Mouse (Mus musculus): ENCODE measurements around the gene Syne3. TPM values are rescaled to one million over a fixed set of nuclear protein-coding genes. Genes with fewer than 3 reads are reported as not detected.

Syne3 gene
- polyA plus RNA-seq, 1 experiment from 2014 or later, result 0.74 TPM

- Histone ChIP-seq H3K27ac (ENCODE audit: low read length) (no peak overlapping the region), H3K4me2 (ENCODE audit: low read depth, low read length) (no peak overlapping the region), H3K27me3 (ENCODE audit: control insufficient read depth, insufficient read depth, low read depth, low read length) (no peaks in the 10 kb centered on the region), H3K9ac (ENCODE audit: low read length) (no peak overlapping the region), H3K4me3 (ENCODE audit: low read length) (no peak overlapping the region), H3K9me3 (ENCODE audit: control insufficient read depth, low read length) (peaks cover 7% of the 10 kb centered on the region), H3K4me1 (replicated peaks; ENCODE audit: control insufficient read depth, insufficient read depth, low read length) (peaks cover 8% of the 10 kb centered on the region), H3K36me3 (ENCODE audit: control insufficient read depth, insufficient read depth, low read length) (peaks cover 7% of the 10 kb centered on the region; the same call in 1 of the 2 replicates)
- ATAC-seq (ENCODE audit: low read depth), result no peak
- 33% methylated on average over 15 of the region's 15 CpGs for WGBS
Measured at GRCm38 (mm10) chr12:105027323-105027991, 17.8 kb upstream of the Syne3 start.

- Histone ChIP-seq H3K4me3 (ENCODE audit: low read length) (no peak overlapping the region), H3K36me3 (ENCODE audit: control insufficient read depth, insufficient read depth, low read length) (peaks cover 7% of the 10 kb centered on the region; the same call in 1 of the 2 replicates), H3K9me3 (ENCODE audit: control insufficient read depth, low read length) (peaks cover 7% of the 10 kb centered on the region), H3K27me3 (ENCODE audit: control insufficient read depth, insufficient read depth, low read depth, low read length) (no peaks in the 10 kb centered on the region), H3K27ac (ENCODE audit: low read length) (no peak overlapping the region), H3K9ac (ENCODE audit: low read length) (no peak overlapping the region), H3K4me2 (ENCODE audit: low read depth, low read length) (no peak overlapping the region), H3K4me1 (replicated peaks; ENCODE audit: control insufficient read depth, insufficient read depth, low read length) (peaks cover 6% of the 10 kb centered on the region)
- WGBS, result 51% methylated on average over 10 of the region's 10 CpGs
- ATAC-seq (ENCODE audit: low read depth), result no peak
Measured at GRCm38 (mm10) chr12:105025947-105026586, 16.5 kb upstream of the Syne3 start.

GRCm38 (mm10) chr12:105025271-105025946, 15.8 kb upstream of the Syne3 start:
- no peak overlapping the region for H3K27ac ChIP-seq (ENCODE audit: low read length)
- no peaks in the 10 kb centered on the region for H3K4me1 ChIP-seq (replicated peaks; ENCODE audit: control insufficient read depth, insufficient read depth, low read length)
- peaks cover 7% of the 10 kb centered on the region for H3K9me3 ChIP-seq (ENCODE audit: control insufficient read depth, low read length)
- no peak overlapping the region for H3K4me2 ChIP-seq (ENCODE audit: low read depth, low read length)
- WGBS, result 43% methylated on average over 8 of the region's 8 CpGs
- ATAC-seq (ENCODE audit: low read depth), result peak; percentile 31; the same call in 1 of the 2 replicates
- no peaks in the 10 kb centered on the region for H3K27me3 ChIP-seq (ENCODE audit: control insufficient read depth, insufficient read depth, low read depth, low read length)
- no peak overlapping the region for H3K4me3 ChIP-seq (ENCODE audit: low read length)
- no peak overlapping the region for H3K9ac ChIP-seq (ENCODE audit: low read length)
- H3K36me3 ChIP-seq (ENCODE audit: control insufficient read depth, insufficient read depth, low read length), result peaks cover 6% of the 10 kb centered on the region; the same call in 1 of the 2 replicates

GRCm38 (mm10) chr12:105022776-105023175, 13.2 kb upstream of the Syne3 start:
- Histone ChIP-seq H3K9me3 (ENCODE audit: control insufficient read depth, low read length) (peaks cover 7% of the 10 kb centered on the region), H3K27me3 (ENCODE audit: control insufficient read depth, insufficient read depth, low read depth, low read length) (no peaks in the 10 kb centered on the region), H3K4me1 (replicated peaks; ENCODE audit: control insufficient read depth, insufficient read depth, low read length) (peaks cover 6% of the 10 kb centered on the region), H3K4me3 (ENCODE audit: low read length) (no peak overlapping the region), H3K27ac (ENCODE audit: low read length) (no peak overlapping the region), H3K4me2 (ENCODE audit: low read depth, low read length) (no peak overlapping the region), H3K9ac (ENCODE audit: low read length) (no peak overlapping the region), H3K36me3 (ENCODE audit: control insufficient read depth, insufficient read depth, low read length) (no peaks in the 10 kb centered on the region)
- ATAC-seq (ENCODE audit: low read depth), result no peak
- WGBS, result 97% methylated on average over 9 of the region's 9 CpGs

- H3K27ac ChIP-seq (ENCODE audit: low read length), result no peak overlapping the region
- H3K27me3 ChIP-seq (ENCODE audit: control insufficient read depth, insufficient read depth, low read depth, low read length), result no peaks in the 10 kb centered on the region
- H3K4me3 ChIP-seq (ENCODE audit: low read length), result no peak overlapping the region
- no peaks in the 10 kb centered on the region for H3K36me3 ChIP-seq (ENCODE audit: control insufficient read depth, insufficient read depth, low read length)
- no peak for ATAC-seq (ENCODE audit: low read depth)
- WGBS, result 52% methylated on average over 7 of the region's 7 CpGs
- peaks cover 6% of the 10 kb centered on the region for H3K4me1 ChIP-seq (replicated peaks; ENCODE audit: control insufficient read depth, insufficient read depth, low read length)
- peaks cover 7% of the 10 kb centered on the region for H3K9me3 ChIP-seq (ENCODE audit: control insufficient read depth, low read length)
- no peak overlapping the region for H3K9ac ChIP-seq (ENCODE audit: low read length)
- H3K4me2 ChIP-seq (ENCODE audit: low read depth, low read length), result no peak overlapping the region
Measured at GRCm38 (mm10) chr12:105022141-105022540, 12.5 kb upstream of the Syne3 start.

- Histone ChIP-seq H3K4me1 (replicated peaks; ENCODE audit: control insufficient read depth, insufficient read depth, low read length) (peaks cover 6% of the 10 kb centered on the region), H3K4me3 (ENCODE audit: low read length) (no peak overlapping the region), H3K9me3 (ENCODE audit: control insufficient read depth, low read length) (peaks cover 7% of the 10 kb centered on the region), H3K27ac (ENCODE audit: low read length) (no peak overlapping the region), H3K4me2 (ENCODE audit: low read depth, low read length) (no peak overlapping the region), H3K9ac (ENCODE audit: low read length) (no peak overlapping the region), H3K27me3 (ENCODE audit: control insufficient read depth, insufficient read depth, low read depth, low read length) (no peaks in the 10 kb centered on the region), H3K36me3 (ENCODE audit: control insufficient read depth, insufficient read depth, low read length) (no peaks in the 10 kb centered on the region)
- WGBS, result 64% methylated on average over 8 of the region's 8 CpGs
- no peak for ATAC-seq (ENCODE audit: low read depth)
Measured at GRCm38 (mm10) chr12:105021441-105022069, 11.9 kb upstream of the Syne3 start.

- H3K4me3 ChIP-seq (ENCODE audit: low read length), result no peak overlapping the region
- no peak overlapping the region for H3K9ac ChIP-seq (ENCODE audit: low read length)
- WGBS, result 47% methylated on average over 19 of the region's 19 CpGs
- peaks cover 6% of the 10 kb centered on the region for H3K4me1 ChIP-seq (replicated peaks; ENCODE audit: control insufficient read depth, insufficient read depth, low read length)
- ATAC-seq (ENCODE audit: low read depth), result peak; percentile 49; the same call in 1 of the 2 replicates
- H3K27ac ChIP-seq (ENCODE audit: low read length), result no peak overlapping the region
- H3K36me3 ChIP-seq (ENCODE audit: control insufficient read depth, insufficient read depth, low read length), result no peaks in the 10 kb centered on the region
- H3K27me3 ChIP-seq (ENCODE audit: control insufficient read depth, insufficient read depth, low read depth, low read length), result no peaks in the 10 kb centered on the region
- H3K9me3 ChIP-seq (ENCODE audit: control insufficient read depth, low read length), result peaks cover 7% of the 10 kb centered on the region
- no peak overlapping the region for H3K4me2 ChIP-seq (ENCODE audit: low read depth, low read length)
Measured at GRCm38 (mm10) chr12:105019359-105020219, 10.0 kb upstream of the Syne3 start.

- Histone ChIP-seq H3K27me3 (ENCODE audit: control insufficient read depth, insufficient read depth, low read depth, low read length) (no peaks in the 10 kb centered on the region), H3K9ac (ENCODE audit: low read length) (no peak overlapping the region), H3K36me3 (ENCODE audit: control insufficient read depth, insufficient read depth, low read length) (no peaks in the 10 kb centered on the region), H3K4me1 (replicated peaks; ENCODE audit: control insufficient read depth, insufficient read depth, low read length) (peaks cover 8% of the 10 kb centered on the region), H3K4me3 (ENCODE audit: low read length) (no peak overlapping the region), H3K9me3 (ENCODE audit: control insufficient read depth, low read length) (no peaks in the 10 kb centered on the region), H3K27ac (ENCODE audit: low read length) (no peak overlapping the region), H3K4me2 (ENCODE audit: low read depth, low read length) (no peak overlapping the region)
- no peak for ATAC-seq (ENCODE audit: low read depth)
- WGBS, result 76% methylated on average over 10 of the region's 10 CpGs
Measured at GRCm38 (mm10) chr12:105016639-105017038, 7.0 kb upstream of the Syne3 start.

Measured in lung, embryonic 16.5 days (tissue).